Mouse (Mus musculus): Measurements from ENCODE around the gene Kctd13.

DNA sequence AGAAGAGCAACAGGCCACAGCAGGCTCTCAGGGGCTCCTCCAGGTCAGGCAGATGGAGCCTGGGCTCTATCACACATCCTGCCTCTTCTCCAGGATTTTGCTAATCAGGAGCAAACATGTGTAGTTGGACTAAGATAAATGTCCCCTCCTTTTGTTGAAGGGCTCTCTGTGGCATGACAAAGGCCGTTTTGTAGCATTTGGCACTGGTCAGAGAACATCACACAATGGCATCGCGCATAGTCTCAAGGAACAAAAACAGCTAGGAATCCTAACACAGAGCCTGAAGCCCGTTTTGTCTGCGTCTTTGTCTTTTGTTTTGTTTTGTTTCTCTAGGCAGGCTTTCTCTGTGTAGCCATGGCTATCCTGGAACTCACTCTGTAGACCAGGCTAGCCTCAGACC lies 4.7 kb upstream of the Kctd13 start:
- TF ChIP-seq CTCF (IDR thresholded peaks at IDR 0.05; ENCODE audit: insufficient read depth, low read length) (no peak), POLR2A (IDR thresholded peaks at IDR 0.05; ENCODE audit: borderline replicate concordance, extremely low read depth, low read depth, low read length) (no peak)

Measured in lung, adult 2 months (tissue).